Mouse (Mus musculus) CD4-positive, CD25-positive, alpha-beta regulatory T cell, adult 2 months (primary cell): Measurements from ENCODE around the gene Nit1.
A peak's percentile ranks its signal among the peaks of the same experiment; 100 is the strongest.

ENCODE experiments used
- DNase-seq: peaks from one replicate; pipeline ENCODE4 v3.0.0-alpha.2; 2012; ENCODE audit warnings: low read depth, low spot score

Nit1 gene

GRCm38 (mm10) chr1:171294298-171295062 is 51.0 kb downstream of the Nit1 start, which contains the start of gene Ufc1:
Ufc1 (minus strand) TSS chr1:171295024.
- peak; percentile 91 for DNase-seq

- DNase-seq, result no peak
Observed at GRCm38 (mm10) chr1:171293906-171294297, 51.5 kb downstream of the Nit1 start.

- no peak for DNase-seq
Observed at GRCm38 (mm10) chr1:171293351-171293750, 52.1 kb downstream of the Nit1 start.

- no peak for DNase-seq
Observed at GRCm38 (mm10) chr1:171288328-171288727, 57.1 kb downstream of the Nit1 start.
